Mouse (Mus musculus) bone marrow macrophage, adult 2 months (primary cell): Measurements from ENCODE around the gene Trdmt1.

Experiments
- CTCF ChIP-seq: IDR thresholded peaks from 2 replicates; pipeline ENCODE4 v1.5.1; 2012; ENCODE audit warnings: low read depth, mild to moderate bottlenecking, low read length, moderate library complexity
- POLR2A ChIP-seq: IDR thresholded peaks from 2 replicates; pipeline ENCODE4 v1.6.1; 2012; ENCODE audit warnings: mild to moderate bottlenecking, low read depth, low read length, borderline replicate concordance

GRCm38 (mm10) chr2:13539860-13540259 lies 4.6 kb downstream of the Trdmt1 start:
- TF ChIP-seq CTCF (no peak), POLR2A (no peak)
